8 mouse cellular contexts compared by ENCODE assay signal in the genomic region with DNA sequence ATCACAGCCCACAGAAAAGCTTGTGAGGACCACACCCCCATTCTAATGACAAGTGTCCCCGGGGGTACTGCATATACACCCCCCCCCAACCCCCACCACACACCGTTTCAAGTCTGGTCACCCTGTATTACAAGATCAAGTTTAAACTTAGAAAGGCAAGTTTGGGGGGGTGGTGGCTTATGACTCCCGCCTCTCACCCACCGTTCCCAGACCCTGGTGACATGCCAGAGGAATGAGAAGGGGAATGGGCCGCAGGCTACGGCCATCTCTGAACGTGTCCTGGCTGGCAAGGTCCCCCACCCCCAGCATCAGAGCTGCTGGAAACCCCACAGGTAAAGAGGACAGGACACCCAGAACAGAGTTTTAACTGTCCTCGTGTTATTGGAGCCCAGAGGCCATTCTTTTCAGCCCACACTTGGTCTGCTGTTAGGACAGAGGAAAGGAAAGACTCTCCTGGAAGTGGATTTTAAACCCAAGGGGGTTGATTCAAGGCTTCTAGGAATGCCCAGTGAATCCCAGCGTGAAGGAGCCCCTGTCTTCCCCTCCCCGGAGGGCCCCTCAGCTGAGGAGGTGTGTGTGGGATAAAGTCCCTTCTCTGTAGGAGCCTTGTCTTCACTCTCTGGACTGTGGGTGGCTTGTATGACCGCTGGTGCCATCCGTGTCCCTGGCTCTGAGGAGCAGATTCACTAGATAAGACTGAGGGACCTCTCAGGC. TPM values are rescaled to one million over a fixed set of nuclear protein-coding genes. Genes with fewer than 3 reads are reported as not detected.
DNase-seq lines count a peak whose midpoint lies in the region; ATAC-seq and TF ChIP-seq lines count a peak whose summit lies in the region.

No protein-coding gene starts in this region.

- H3K79me2 ChIP-seq in heart, adult 2 months (replicated peaks; ENCODE audit: control insufficient read depth, insufficient read depth, low read length): peaks cover 17% of the 10 kb centered on the region

- H3K4me1 ChIP-seq in heart, adult 2 months (ENCODE audit: control insufficient read depth, insufficient read depth, low read length): peaks cover 13% of the 10 kb centered on the region
- H3K4me1 ChIP-seq in G1E (ENCODE audit: insufficient read depth, low read depth, low read length): peaks cover 14% of the 10 kb centered on the region
- H3K4me1 ChIP-seq in forebrain, postnatal 0 days (ENCODE audit: insufficient read depth): peaks cover 28% of the 10 kb centered on the region
- H3K4me1 ChIP-seq in liver, embryonic 16.5 days (ENCODE audit: control insufficient read depth, low read depth, low read length): peaks cover 41% of the 10 kb centered on the region

- 0 out of 2 replicates have a peak, but pooled peaks cover 4% of the 10 kb centered on the region for H3K9me3 ChIP-seq in G1E (replicated peaks)
- peaks cover 3% of the 10 kb centered on the region; the same call in 1 of the 2 replicates for H3K9me3 ChIP-seq in forebrain, postnatal 0 days (ENCODE audit: low read length)
- H3K9me3 ChIP-seq in liver, embryonic 16.5 days (replicated peaks; ENCODE audit: control insufficient read depth, low read length): no peaks in the 10 kb centered on the region

- 7% methylated on average over 12 of the region's 12 CpGs for WGBS in heart, adult 2 months
- WGBS in forebrain, postnatal 0 days: 18% methylated on average over 12 of the region's 12 CpGs
- WGBS in liver, embryonic 16.5 days (ENCODE audit: insufficient replicate concordance): 13% methylated on average over 12 of the region's 12 CpGs

- peak; percentile 28 to 52 for DNase-seq in heart, adult 2 months
- no peak for DNase-seq in heart, postnatal 10 days
- no peak for DNase-seq in G1E (ENCODE audit: low spot score)
- no peak for DNase-seq in forebrain, postnatal 0 days
- no peak for DNase-seq in ovary, adult 18-20 months (ENCODE audit: low spot score)
- DNase-seq in natural killer cell, adult 2 months (ENCODE audit: low spot score in 2 of 2): no peak
- no peak for DNase-seq in urinary bladder, postnatal 14 days (ENCODE audit: low spot score)

- intact Hi-C loops in heart, adult 2 months (cut with DNase I): no loop called here
- intact Hi-C loops in heart, postnatal 10 days (cut with DNase I): no loop called here

- no peaks in the 10 kb centered on the region for H3K36me3 ChIP-seq in heart, adult 2 months (ENCODE audit: control insufficient read depth, insufficient read depth, low read length)
- H3K36me3 ChIP-seq in G1E (replicated peaks): peaks cover 8% of the 10 kb centered on the region
- no peaks in the 10 kb centered on the region for H3K36me3 ChIP-seq in forebrain, postnatal 0 days (ENCODE audit: insufficient read depth)
- no peaks in the 10 kb centered on the region for H3K36me3 ChIP-seq in liver, embryonic 16.5 days (ENCODE audit: control insufficient read depth, insufficient read depth)

- TF ChIP-seq CTCF in heart, adult 2 months (IDR thresholded peaks at IDR 0.05): no peak
- TF ChIP-seq CTCF in G1E (IDR thresholded peaks at IDR 0.05; ENCODE audit: low read depth, low read length): no peak
- TF ChIP-seq CTCF in forebrain, postnatal 0 days (IDR thresholded peaks at IDR 0.05; ENCODE audit: low read depth): no peak

- peak overlapping the region; percentile 99 for H3K9ac ChIP-seq in heart, adult 2 months (ENCODE audit: low read depth, low read length)
- peak overlapping the region; percentile 86 for H3K9ac ChIP-seq in forebrain, postnatal 0 days
- H3K9ac ChIP-seq in liver, embryonic 16.5 days (ENCODE audit: low read depth, low read length): peak overlapping the region; percentile 84

- TF ChIP-seq POLR2A in heart, adult 2 months (IDR thresholded peaks at IDR 0.05; ENCODE audit: insufficient read depth, low read depth, low read length): no peak

- no peak for ATAC-seq in G1E (ENCODE audit: extremely low read depth, insufficient number of reproducible peaks, low FRiP score, poor library complexity, severe bottlenecking)
- ATAC-seq in forebrain, postnatal 0 days: no peak
- no peak for ATAC-seq in liver, embryonic 16.5 days (ENCODE audit: low read depth)

- TF ChIP-seq EP300 in heart, adult 2 months (IDR thresholded peaks at IDR 0.05; ENCODE audit: insufficient read depth, low read depth, low read length): no peak

- H3K4me3 ChIP-seq in heart, adult 2 months: peak overlapping the region; percentile 96
- peak overlapping the region; percentile 93 for H3K4me3 ChIP-seq in G1E (ENCODE audit: low read depth, low read length)
- peak overlapping the region; percentile 92 for H3K4me3 ChIP-seq in forebrain, postnatal 0 days (ENCODE audit: low read depth, low read length)
- peak overlapping the region; percentile 77 for H3K4me3 ChIP-seq in liver, embryonic 16.5 days (ENCODE audit: low read depth, low read length)

- H3K27me3 ChIP-seq in heart, adult 2 months (ENCODE audit: control insufficient read depth, insufficient read depth, low read length): no peaks in the 10 kb centered on the region
- H3K27me3 ChIP-seq in G1E (ENCODE audit: insufficient read depth, low read length): peaks cover 27% of the 10 kb centered on the region
- no peaks in the 10 kb centered on the region for H3K27me3 ChIP-seq in forebrain, postnatal 0 days (ENCODE audit: insufficient read depth, low read length)
- no peaks in the 10 kb centered on the region for H3K27me3 ChIP-seq in liver, embryonic 16.5 days (ENCODE audit: control insufficient read depth, insufficient read depth, low read depth, low read length)

- peak overlapping the region; percentile 81 for H3K4me2 ChIP-seq in forebrain, postnatal 0 days (ENCODE audit: low read depth)
- peak overlapping the region; percentile 97 for H3K4me2 ChIP-seq in liver, embryonic 16.5 days (ENCODE audit: low read depth, low read length)

- peak overlapping the region; percentile 98 for H3K27ac ChIP-seq in heart, adult 2 months
- no peak overlapping the region for H3K27ac ChIP-seq in forebrain, postnatal 0 days (ENCODE audit: low read depth, low read length)
- peak overlapping the region; percentile 14; the same call in 1 of the 2 replicates for H3K27ac ChIP-seq in liver, embryonic 16.5 days (ENCODE audit: low read length)

RNA-seq across cellular contexts. Expression of a gene that starts 0.9 kb away (rescaled TPM):
- 10 to 100 TPM; 35.9 to 37.1 TPM for total RNA-seq in heart, adult 2 months (2021)
- polyA plus RNA-seq in heart, adult 2 months (2012; rRNA removed): 51.9 and 56.5 TPM in 2 replicates
- 10 to 100 TPM; 58.9 to 64.7 TPM for total RNA-seq in heart, postnatal 10 days (2021)
- total RNA-seq in G1E (2014; fragmentation: Nextera tagmentation) (17.8 and 25.8 TPM in 2 replicates), G1E (2017) (12.0 and 14.2 TPM in 2 replicates)
- polyA plus RNA-seq in G1E (2012): 62.9 and 63.3 TPM in 2 replicates
- 23.5 and 29.8 TPM in 2 replicates for total RNA-seq in forebrain, postnatal 0 days (2014; rRNA removed)
- 14.1 and 14.8 TPM in 2 replicates for polyA plus RNA-seq in forebrain, postnatal 0 days (2015; fragmentation: Nextera tagmentation; extraction: Ambion mirVana)
- 17.2 and 19.1 TPM in 2 replicates for polyA plus RNA-seq in liver, embryonic 16.5 days (2015; fragmentation: Nextera tagmentation; extraction: Ambion mirVana)

RNA-seq across cellular contexts. Expression of a gene that starts 22.9 kb away (rescaled TPM):
- 10 to 100 TPM; 15.3 to 18.8 TPM for total RNA-seq in heart, adult 2 months (2021)
- polyA plus RNA-seq in heart, adult 2 months (2012; rRNA removed): 25.1 and 31.3 TPM in 2 replicates
- total RNA-seq in heart, postnatal 10 days (2021): 10 to 100 TPM; 14.3 to 20.2 TPM
- total RNA-seq in G1E (2014; fragmentation: Nextera tagmentation) (27.5 and 29.7 TPM in 2 replicates), G1E (2017) (9.3 and 14.8 TPM in 2 replicates)
- polyA plus RNA-seq in G1E (2012): 8.0 and 13.3 TPM in 2 replicates
- total RNA-seq in forebrain, postnatal 0 days (2014; rRNA removed): 34.5 and 36.3 TPM in 2 replicates
- 18.3 and 18.8 TPM in 2 replicates for polyA plus RNA-seq in forebrain, postnatal 0 days (2015; fragmentation: Nextera tagmentation; extraction: Ambion mirVana)
- polyA plus RNA-seq in liver, embryonic 16.5 days (2015; fragmentation: Nextera tagmentation; extraction: Ambion mirVana): 4.6 and 6.5 TPM in 2 replicates

RNA-seq across cellular contexts. Expression of a gene that starts 41.4 kb away (rescaled TPM):
- total RNA-seq in heart, adult 2 months (2021): not detected
- polyA plus RNA-seq in heart, adult 2 months (2012; rRNA removed): not detected in 2 replicates
- total RNA-seq in heart, postnatal 10 days (2021): not detected
- not detected in 2 replicates for total RNA-seq in G1E (2014; fragmentation: Nextera tagmentation)
- total RNA-seq in G1E (2017): not detected in 2 replicates
- polyA plus RNA-seq in G1E (2012): 0.18 TPM in 1 of 2 replicates, not detected in the other
- total RNA-seq in forebrain, postnatal 0 days (2014; rRNA removed): not detected in 2 replicates
- not detected in 2 replicates for polyA plus RNA-seq in forebrain, postnatal 0 days (2015; fragmentation: Nextera tagmentation; extraction: Ambion mirVana)
- not detected in 2 replicates for polyA plus RNA-seq in liver, embryonic 16.5 days (2015; fragmentation: Nextera tagmentation; extraction: Ambion mirVana)

RNA-seq across cellular contexts. Expression of a gene that starts 51.8 kb away (rescaled TPM):
- 100 to 1,000 TPM; 587 to 705 TPM for total RNA-seq in heart, adult 2 months (2021)
- polyA plus RNA-seq in heart, adult 2 months (2012; rRNA removed): 1,240 and 1,274 TPM in 2 replicates
- total RNA-seq in heart, postnatal 10 days (2021): 100 to 1,000 TPM; 788 to 793 TPM
- total RNA-seq in G1E (2014; fragmentation: Nextera tagmentation) (870 and 980 TPM in 2 replicates), G1E (2017) (1,362 and 1,673 TPM in 2 replicates)
- polyA plus RNA-seq in G1E (2012): 712 and 915 TPM in 2 replicates
- 1,794 and 2,056 TPM in 2 replicates for total RNA-seq in forebrain, postnatal 0 days (2014; rRNA removed)
- 842 and 978 TPM in 2 replicates for polyA plus RNA-seq in forebrain, postnatal 0 days (2015; fragmentation: Nextera tagmentation; extraction: Ambion mirVana)
- polyA plus RNA-seq in liver, embryonic 16.5 days (2015; fragmentation: Nextera tagmentation; extraction: Ambion mirVana): 919 and 997 TPM in 2 replicates

RNA-seq across cellular contexts. Expression of a gene that starts 57.6 kb away (rescaled TPM):
- 10 to 100 TPM; 34.2 to 40.1 TPM for total RNA-seq in heart, adult 2 months (2021)
- 21.5 and 34.6 TPM in 2 replicates for polyA plus RNA-seq in heart, adult 2 months (2012; rRNA removed)
- total RNA-seq in heart, postnatal 10 days (2021): 10 to 100 TPM; 47.2 to 51.7 TPM
- total RNA-seq in G1E (2014; fragmentation: Nextera tagmentation) (78.5 and 96.0 TPM in 2 replicates), G1E (2017) (44.6 and 45.7 TPM in 2 replicates)
- polyA plus RNA-seq in G1E (2012): 137 and 158 TPM in 2 replicates
- total RNA-seq in forebrain, postnatal 0 days (2014; rRNA removed): 51.9 and 74.4 TPM in 2 replicates
- 19.4 and 22.4 TPM in 2 replicates for polyA plus RNA-seq in forebrain, postnatal 0 days (2015; fragmentation: Nextera tagmentation; extraction: Ambion mirVana)
- polyA plus RNA-seq in liver, embryonic 16.5 days (2015; fragmentation: Nextera tagmentation; extraction: Ambion mirVana): 14.1 and 14.8 TPM in 2 replicates

Comparison
In these comparisons a context has a peak if more than half of its experiments do, and no peak if none do; other contexts are left out.
1. DNase-seq: peak in heart, adult 2 months (2 of 2); none in heart, postnatal 10 days (0 of 2), G1E (single experiment), forebrain, postnatal 0 days (single experiment), ovary, adult 18-20 months (single experiment), natural killer cell, adult 2 months (0 of 2) and urinary bladder, postnatal 14 days (single experiment).
2. Peak in every context shown above with its lines, with median percentiles within 50 percentile points of each other: H3K4me3 ChIP-seq and H3K9ac ChIP-seq.